Mouse (Mus musculus): ENCODE results near the gene R3hdm2. TPM values are rescaled to one million over a fixed set of nuclear protein-coding genes. Genes with fewer than 3 reads are reported as not detected.
A peak's percentile ranks its signal among the peaks of the same experiment; 100 is the strongest.

R3hdm2 gene
- polyA plus RNA-seq, 1 experiment from 2014 or later, result 44.9 TPM

GRCm38 (mm10) chr10:127479131-127479530 is 99.0 kb downstream of the R3hdm2 start:
- peaks cover 54% of the 10 kb centered on the region for H3K36me3 ChIP-seq

GRCm38 (mm10) chr10:127480833-127481813 is 101.0 kb downstream of the R3hdm2 start:
- Histone ChIP-seq H3K4me3 (no peak overlapping the region), H3K36me3 (peaks cover 63% of the 10 kb centered on the region), H3K9me3 (no peaks in the 10 kb centered on the region), H3K27ac (no peak overlapping the region), H3K4me1 (no peaks in the 10 kb centered on the region), H3K9ac (no peak overlapping the region), H3K27me3 (no peaks in the 10 kb centered on the region), H3K4me2 (replicated peaks) (no peak overlapping the region)
- 89% methylated on average over 19 of the region's 19 CpGs for WGBS
- ATAC-seq (ENCODE audit: insufficient number of reproducible peaks, insufficient read depth, low FRiP score, low TSS enrichment), result no peak

More at GRCm38 (mm10) chr10:127479131-127479530, 99.0 kb downstream of the R3hdm2 start:
- H3K4me1 ChIP-seq, result no peaks in the 10 kb centered on the region
- H3K27ac ChIP-seq, result no peak overlapping the region
- H3K4me3 ChIP-seq, result no peak overlapping the region
- no peak overlapping the region for H3K4me2 ChIP-seq (replicated peaks)
- no peak overlapping the region for H3K9ac ChIP-seq
- no peaks in the 10 kb centered on the region for H3K27me3 ChIP-seq
- no peak; the same call in 1 of the 2 replicates for ATAC-seq (ENCODE audit: insufficient number of reproducible peaks, insufficient read depth, low FRiP score, low TSS enrichment)
- 94% methylated on average over 4 of the region's 4 CpGs for WGBS
- no peaks in the 10 kb centered on the region for H3K9me3 ChIP-seq

- ATAC-seq (ENCODE audit: insufficient number of reproducible peaks, insufficient read depth, low FRiP score, low TSS enrichment), result no peak
- Histone ChIP-seq H3K4me2 (replicated peaks) (no peak overlapping the region), H3K27ac (no peak overlapping the region), H3K4me3 (no peak overlapping the region), H3K4me1 (0 out of 2 replicates have a peak, but pooled peaks cover under 1% of the 10 kb centered on the region), H3K27me3 (no peaks in the 10 kb centered on the region), H3K9me3 (no peaks in the 10 kb centered on the region), H3K36me3 (peaks cover 63% of the 10 kb centered on the region), H3K9ac (no peak overlapping the region)
- WGBS, result 90% methylated on average over 10 of the region's 10 CpGs
Observed at GRCm38 (mm10) chr10:127485235-127485634, 105.1 kb downstream of the R3hdm2 start.

- WGBS, result 88% methylated on average over 7 of the region's 7 CpGs
- Histone ChIP-seq H3K4me2 (replicated peaks) (no peak overlapping the region), H3K36me3 (peaks cover 57% of the 10 kb centered on the region), H3K27ac (no peak overlapping the region), H3K4me3 (no peak overlapping the region), H3K27me3 (no peaks in the 10 kb centered on the region), H3K4me1 (0 out of 2 replicates have a peak, but pooled peaks cover 7% of the 10 kb centered on the region), H3K9me3 (no peaks in the 10 kb centered on the region), H3K9ac (no peak overlapping the region)
- ATAC-seq (ENCODE audit: insufficient number of reproducible peaks, insufficient read depth, low FRiP score, low TSS enrichment), result no peak
Observed at GRCm38 (mm10) chr10:127488856-127489255, 108.7 kb downstream of the R3hdm2 start.

GRCm38 (mm10) chr10:127490160-127491127 is 110.3 kb downstream of the R3hdm2 start:
- no peak overlapping the region for H3K4me2 ChIP-seq (replicated peaks)
- H3K36me3 ChIP-seq, result peaks cover 57% of the 10 kb centered on the region
- H3K27me3 ChIP-seq, result no peaks in the 10 kb centered on the region
- 0 out of 2 replicates have a peak, but pooled peaks cover 7% of the 10 kb centered on the region for H3K4me1 ChIP-seq
- WGBS, result 72% methylated on average over 18 of the region's 18 CpGs
- no peak overlapping the region for H3K9ac ChIP-seq
- no peak overlapping the region for H3K4me3 ChIP-seq
- no peaks in the 10 kb centered on the region for H3K9me3 ChIP-seq
- ATAC-seq (ENCODE audit: insufficient number of reproducible peaks, insufficient read depth, low FRiP score, low TSS enrichment), result no peak
- H3K27ac ChIP-seq, result peak overlapping the region; percentile 7; the same call in 1 of the 2 replicates

- Histone ChIP-seq H3K27ac (no peak overlapping the region), H3K4me2 (replicated peaks) (no peak overlapping the region), H3K27me3 (no peaks in the 10 kb centered on the region), H3K4me1 (0 out of 2 replicates have a peak, but pooled peaks cover 7% of the 10 kb centered on the region), H3K4me3 (no peak overlapping the region), H3K9ac (no peak overlapping the region), H3K36me3 (peaks cover 59% of the 10 kb centered on the region), H3K9me3 (no peaks in the 10 kb centered on the region)
- WGBS, result 67% methylated on average over 8 of the region's 8 CpGs
- no peak for ATAC-seq (ENCODE audit: insufficient number of reproducible peaks, insufficient read depth, low FRiP score, low TSS enrichment)
Observed at GRCm38 (mm10) chr10:127491128-127491512, 111.0 kb downstream of the R3hdm2 start.

- no peak overlapping the region for H3K27ac ChIP-seq
Observed at GRCm38 (mm10) chr10:127492118-127492517, 112.0 kb downstream of the R3hdm2 start.

GRCm38 (mm10) chr10:127496156-127496555 is 116.0 kb downstream of the R3hdm2 start:
- no peak for ATAC-seq (ENCODE audit: insufficient number of reproducible peaks, insufficient read depth, low FRiP score, low TSS enrichment)
- Histone ChIP-seq H3K4me2 (replicated peaks) (no peak overlapping the region), H3K27me3 (no peaks in the 10 kb centered on the region), H3K4me3 (no peak overlapping the region), H3K36me3 (peaks cover 81% of the 10 kb centered on the region), H3K4me1 (no peaks in the 10 kb centered on the region), H3K9ac (no peak overlapping the region), H3K9me3 (no peaks in the 10 kb centered on the region), H3K27ac (no peak overlapping the region)
- 95% methylated on average over 3 of the region's 3 CpGs for WGBS

More at GRCm38 (mm10) chr10:127492118-127492517, 112.0 kb downstream of the R3hdm2 start:
- Histone ChIP-seq H3K36me3 (peaks cover 68% of the 10 kb centered on the region), H3K9ac (no peak overlapping the region), H3K4me1 (0 out of 2 replicates have a peak, but pooled peaks cover 7% of the 10 kb centered on the region), H3K4me3 (no peak overlapping the region), H3K4me2 (replicated peaks) (no peak overlapping the region), H3K27me3 (no peaks in the 10 kb centered on the region), H3K9me3 (no peaks in the 10 kb centered on the region)
- 52% methylated on average over 3 of the region's 3 CpGs for WGBS
- no peak for ATAC-seq (ENCODE audit: insufficient number of reproducible peaks, insufficient read depth, low FRiP score, low TSS enrichment)

GRCm38 (mm10) chr10:127499516-127499915 is 119.4 kb downstream of the R3hdm2 start:
- Histone ChIP-seq H3K36me3 (peaks cover 55% of the 10 kb centered on the region), H3K27me3 (no peaks in the 10 kb centered on the region), H3K27ac (no peak overlapping the region), H3K4me3 (no peak overlapping the region), H3K9ac (no peak overlapping the region), H3K9me3 (no peaks in the 10 kb centered on the region), H3K4me1 (no peaks in the 10 kb centered on the region), H3K4me2 (replicated peaks) (no peak overlapping the region)
- ATAC-seq (ENCODE audit: insufficient number of reproducible peaks, insufficient read depth, low FRiP score, low TSS enrichment), result no peak
- 83% methylated on average over 5 of the region's 5 CpGs for WGBS

GRCm38 (mm10) chr10:127500042-127500441 is 119.9 kb downstream of the R3hdm2 start:
- Histone ChIP-seq H3K27me3 (no peaks in the 10 kb centered on the region), H3K9me3 (no peaks in the 10 kb centered on the region), H3K36me3 (peaks cover 50% of the 10 kb centered on the region), H3K4me2 (replicated peaks) (no peak overlapping the region), H3K4me3 (no peak overlapping the region), H3K27ac (no peak overlapping the region), H3K9ac (no peak overlapping the region), H3K4me1 (no peaks in the 10 kb centered on the region)
- WGBS, result 84% methylated on average over 4 of the region's 4 CpGs
- no peak for ATAC-seq (ENCODE audit: insufficient number of reproducible peaks, insufficient read depth, low FRiP score, low TSS enrichment)
